Mouse (Mus musculus) hindbrain, embryonic 14.5 days (tissue): Measurements from ENCODE around the gene H1fnt. TPM values are rescaled to one million over a fixed set of nuclear protein-coding genes. Genes with fewer than 3 reads are reported as not detected.

Experiments
- ATAC-seq: fragments of 200-750 bp; cut with Nextera tagmentation; 2 replicates; pipeline ENCODE4 v1.8.0; 2017; ENCODE audit warnings: moderate number of reproducible peaks, mild to moderate bottlenecking, moderate TSS enrichment, moderate library complexity; ENCODE audit not compliant: low FRiP score
- DNase-seq: peaks from one replicate; pipeline ENCODE4 v3.0.0-alpha.2; 2015; ENCODE audit warnings: low spot score
- H3K27ac ChIP-seq: fragments of 300-500 bp; sonication (generic); 2 replicates; pipeline ENCODE4 v1.5.1; 2014; ENCODE audit warnings: mild to moderate bottlenecking, moderate library complexity
- H3K27me3 ChIP-seq: fragments of 300-500 bp; sonication (generic); 2 replicates; pipeline ENCODE4 v1.6.1; 2014; ENCODE audit warnings: mild to moderate bottlenecking, low read length, mixed read lengths; ENCODE audit not compliant: control insufficient read depth, insufficient read depth
- H3K36me3 ChIP-seq: fragments of 300-500 bp; sonication (generic); replicated peaks from 2 replicates; pipeline ENCODE4 v1.6.1; 2014; ENCODE audit not compliant: control insufficient read depth, insufficient read depth
- H3K4me1 ChIP-seq: fragments of 300-500 bp; sonication (generic); replicated peaks from 2 replicates; pipeline ENCODE4 v1.6.1; 2014; ENCODE audit warnings: antibody characterized with exemption, low read length, mixed read lengths; ENCODE audit not compliant: control insufficient read depth, insufficient read depth
- H3K4me2 ChIP-seq: fragments of 300-500 bp; sonication (generic); replicated peaks from 2 replicates; pipeline ENCODE4 v1.6.1; 2014; ENCODE audit warnings: mild to moderate bottlenecking, moderate library complexity
- H3K4me3 ChIP-seq: fragments of 300-500 bp; sonication (generic); replicated peaks from 2 replicates; pipeline ENCODE4 v1.5.1; 2014; ENCODE audit warnings: mild to moderate bottlenecking, low read length
- H3K9ac ChIP-seq: fragments of 300-500 bp; sonication (generic); 2 replicates; pipeline ENCODE4 v1.6.1; 2014
- H3K9me3 ChIP-seq: fragments of 300-500 bp; sonication (generic); 2 replicates; pipeline ENCODE4 v1.6.1; 2016; ENCODE audit warnings: low read length; ENCODE audit not compliant: control insufficient read depth
- WGBS: fragments of 180-500 bp; shearing (Covaris S2); extraction: QIAGEN DNeasy Blood & Tissue Kit; methylation state at CpG from one replicate; pipeline ENCODE4 v1.1.7; 2014; 5-methylcytosine and 5-hydroxymethylcytosine counted together
- polyA plus RNA-seq: library from polyadenylated mRNA; unstranded; fragments of >200 nt; fragmentation: Nextera tagmentation; extraction: Ambion mirVana; gene quantifications from 2 replicates; pipeline ENCODE4 v1.2.1, GENCODE M21; 2014

H1fnt gene
- polyA plus RNA-seq, 1 experiment from 2014 or later: not detected

- Histone ChIP-seq H3K27ac (no peak overlapping the region), H3K9me3 (no peaks in the 10 kb centered on the region), H3K27me3 (no peaks in the 10 kb centered on the region), H3K9ac (no peak overlapping the region), H3K36me3 (no peaks in the 10 kb centered on the region), H3K4me3 (no peak overlapping the region), H3K4me1 (no peaks in the 10 kb centered on the region), H3K4me2 (no peak overlapping the region)
- 80% methylated on average over 7 of the region's 7 CpGs for WGBS
- no peak for DNase-seq
- ATAC-seq: no peak
Observed at GRCm38 (mm10) chr15:98226096-98226495, 31.0 kb downstream of the H1fnt start.

DNA sequence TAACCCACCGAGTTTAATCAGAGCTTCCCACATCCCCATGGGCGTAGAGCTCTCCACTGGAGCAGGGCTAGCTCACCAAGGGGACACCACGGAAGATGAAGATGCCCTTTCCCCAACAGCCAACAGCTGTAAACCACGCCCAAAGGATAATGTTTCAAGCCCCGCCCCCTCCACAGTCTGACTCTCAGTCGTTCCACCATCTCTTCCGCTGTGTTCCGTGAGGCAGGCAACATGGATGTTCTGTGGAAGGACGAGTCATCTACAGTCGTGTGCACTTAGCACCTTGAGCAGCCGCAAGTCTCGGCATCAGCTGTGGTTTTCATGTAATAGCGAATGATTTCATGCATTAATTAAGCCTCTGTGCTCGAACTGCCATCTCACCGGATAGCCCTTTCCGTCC, 31.5 kb downstream of the H1fnt start:
- Histone ChIP-seq H3K4me2 (no peak overlapping the region), H3K36me3 (no peaks in the 10 kb centered on the region), H3K9me3 (no peaks in the 10 kb centered on the region), H3K4me3 (no peak overlapping the region), H3K27me3 (no peaks in the 10 kb centered on the region), H3K9ac (no peak overlapping the region), H3K4me1 (no peaks in the 10 kb centered on the region), H3K27ac (no peak overlapping the region)
- DNase-seq (no peak), ATAC-seq (no peak)
- 43% methylated on average over 16 of the region's 16 CpGs for WGBS

DNA sequence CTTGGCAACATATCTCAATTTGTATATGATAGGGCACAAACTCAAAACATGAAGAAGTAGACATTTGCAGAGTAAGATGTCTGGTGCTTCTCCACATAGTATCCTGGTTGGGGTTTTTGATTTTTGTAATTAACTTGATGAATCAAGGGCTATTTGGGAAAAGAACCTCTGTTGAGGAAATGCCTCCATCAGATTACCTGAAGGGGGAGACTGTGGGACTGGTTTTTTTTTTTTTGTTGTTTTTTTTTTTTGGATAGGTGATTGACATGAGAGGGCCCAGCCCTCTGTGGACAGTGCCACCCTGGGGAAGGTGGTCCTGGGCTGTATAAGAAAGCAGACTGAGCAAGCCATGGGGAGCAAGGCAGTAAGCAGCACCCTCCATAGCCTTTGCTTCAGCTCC, 34.7 kb downstream of the H1fnt start:
- Histone ChIP-seq H3K4me2 (no peak overlapping the region), H3K9ac (no peak overlapping the region), H3K4me1 (no peaks in the 10 kb centered on the region), H3K27ac (no peak overlapping the region), H3K4me3 (no peak overlapping the region), H3K27me3 (no peaks in the 10 kb centered on the region), H3K9me3 (no peaks in the 10 kb centered on the region), H3K36me3 (no peaks in the 10 kb centered on the region)
- DNase-seq (no peak), ATAC-seq (no peak)

DNA sequence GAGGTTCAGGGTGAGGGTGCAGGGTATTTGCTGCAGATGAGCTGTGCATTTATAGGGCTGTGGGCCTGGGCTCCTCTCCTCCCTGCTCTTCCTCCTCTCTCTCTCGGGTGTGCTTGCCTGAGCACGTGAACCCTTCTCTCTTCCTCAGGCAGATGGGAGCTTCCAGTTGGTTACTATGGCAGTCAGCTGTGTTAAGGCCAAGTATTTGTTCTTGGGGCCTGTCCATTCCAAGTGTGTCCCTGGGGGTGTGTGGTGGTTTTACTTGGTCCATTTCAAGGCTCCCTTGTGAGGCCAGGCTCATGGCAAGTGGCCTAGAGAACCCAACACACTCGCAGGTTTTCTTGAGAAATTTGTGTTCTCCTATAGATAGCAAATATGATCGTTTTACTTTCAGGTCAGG, 36.2 kb downstream of the H1fnt start, which contains the start of the genes Gm44579 and Olfr287:
Gene Gm44579 (minus strand): TSS at position 101 of the 400 bp plus-strand sequence.
Gene Olfr287 (minus strand): TSS at position 180 of the 400 bp plus-strand sequence.
- WGBS: 57% methylated on average over 4 of the region's 4 CpGs
- ATAC-seq (no peak), DNase-seq (no peak)

DNA sequence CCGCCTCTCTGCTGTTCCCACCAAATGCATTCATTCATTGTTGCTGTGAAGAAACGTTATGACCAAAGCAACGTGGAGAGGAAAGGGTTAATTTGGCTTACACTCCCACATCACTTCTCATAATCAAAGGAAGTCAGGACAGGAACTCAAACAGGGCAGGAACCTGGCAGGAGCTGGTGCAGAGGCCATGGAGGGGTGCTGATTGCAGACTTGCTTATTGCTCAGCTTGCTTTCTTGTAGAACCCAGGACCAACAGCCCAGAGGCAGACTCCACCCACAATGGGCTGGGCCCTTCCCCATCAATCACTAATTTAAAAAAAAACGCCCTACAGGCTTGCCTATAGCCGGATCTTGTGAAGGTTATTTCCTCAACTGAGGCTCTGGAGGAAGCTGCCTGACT, 43.0 kb downstream of the H1fnt start:
- Histone ChIP-seq H3K9ac (no peak overlapping the region), H3K4me3 (no peak overlapping the region), H3K4me2 (no peak overlapping the region), H3K9me3 (no peaks in the 10 kb centered on the region), H3K36me3 (no peaks in the 10 kb centered on the region), H3K4me1 (no peaks in the 10 kb centered on the region), H3K27ac (no peak overlapping the region), H3K27me3 (no peaks in the 10 kb centered on the region)
- no peak for DNase-seq
- no peak for ATAC-seq
- WGBS: 74% methylated on average over 5 of the region's 5 CpGs

More for the DNA sequence above, 36.2 kb downstream of the H1fnt start, which contains the start of the genes Gm44579 and Olfr287:
- no peaks in the 10 kb centered on the region for H3K9me3 ChIP-seq
- no peak within 1 kb of the TSS for H3K9ac ChIP-seq
- no peaks in the 10 kb centered on the region for H3K36me3 ChIP-seq
- no peak within 1 kb of the TSS for H3K27ac ChIP-seq
- H3K27me3 ChIP-seq: no peaks in the 10 kb centered on the region
- H3K4me1 ChIP-seq: no peaks in the 10 kb centered on the region
- H3K4me2 ChIP-seq: no peak within 1 kb of the TSS
- H3K4me3 ChIP-seq: no peak within 1 kb of the TSS

GRCm38 (mm10) chr15:98213336-98213870, 43.7 kb downstream of the H1fnt start:
- ATAC-seq (no peak), DNase-seq (no peak)
- Histone ChIP-seq H3K4me3 (no peak overlapping the region), H3K36me3 (no peaks in the 10 kb centered on the region), H3K4me2 (no peak overlapping the region), H3K9me3 (no peaks in the 10 kb centered on the region), H3K27ac (no peak overlapping the region), H3K27me3 (no peaks in the 10 kb centered on the region), H3K9ac (no peak overlapping the region), H3K4me1 (no peaks in the 10 kb centered on the region)
- 83% methylated on average over 5 of the region's 5 CpGs for WGBS

DNA sequence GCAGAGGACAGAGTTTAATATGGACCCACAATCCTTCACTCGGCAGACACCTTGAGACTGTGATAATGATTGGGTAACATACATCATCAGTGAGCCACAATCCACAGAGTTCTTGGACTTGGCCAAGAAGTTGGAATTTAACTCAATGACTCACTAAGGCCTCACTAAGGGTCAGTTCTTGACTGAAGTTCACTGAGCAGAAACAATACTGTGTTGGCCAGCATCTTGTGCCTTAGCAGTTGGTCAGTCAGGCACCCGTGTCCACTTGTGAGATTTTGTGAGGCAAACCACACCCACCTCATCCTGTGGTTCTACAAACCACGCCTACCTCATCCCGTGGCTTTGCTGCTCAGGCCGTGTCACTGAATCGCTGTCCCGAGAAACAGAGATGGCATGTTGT, 47.4 kb downstream of the H1fnt start:
- H3K4me1 ChIP-seq: no peaks in the 10 kb centered on the region
- no peak overlapping the region for H3K4me2 ChIP-seq
- DNase-seq (no peak), ATAC-seq (no peak)
- H3K9ac ChIP-seq: no peak overlapping the region
- H3K4me3 ChIP-seq: no peak overlapping the region
- no peaks in the 10 kb centered on the region for H3K27me3 ChIP-seq
- H3K9me3 ChIP-seq: no peaks in the 10 kb centered on the region
- WGBS: 76% methylated on average over 7 of the region's 7 CpGs
- no peaks in the 10 kb centered on the region for H3K36me3 ChIP-seq
- no peak overlapping the region for H3K27ac ChIP-seq

Other genes with a start within 250 kb of the H1fnt start
- gene Pfkm, start 164.7 kb downstream of the H1fnt start, polyA plus RNA-seq: 77.6 and 83.0 TPM in 2 replicates
- 22.9 and 23.6 TPM in 2 replicates for gene Senp1, start 163.5 kb downstream of the H1fnt start, polyA plus RNA-seq
- gene Asb8, start 91.7 kb downstream of the H1fnt start, polyA plus RNA-seq: 66.2 and 66.8 TPM in 2 replicates
- gene Ccdc184, start 90.1 kb downstream of the H1fnt start, polyA plus RNA-seq: 98.1 and 125 TPM in 2 replicates
- not detected in 2 replicates for gene Olfr288, start 61.8 kb downstream of the H1fnt start, polyA plus RNA-seq
- not detected in 2 replicates for gene Gm44579, start 36.3 kb downstream of the H1fnt start, polyA plus RNA-seq
- gene Olfr287, start 36.2 kb downstream of the H1fnt start, polyA plus RNA-seq: 0.17 TPM in 1 of 2 replicates, not detected in the other
- gene Olfr286, start 22.8 kb downstream of the H1fnt start, polyA plus RNA-seq: not detected in 2 replicates
- gene Zfp641, start 38.9 kb upstream of the H1fnt start, polyA plus RNA-seq: 12.2 and 14.5 TPM in 2 replicates
- not detected in 2 replicates for gene Olfr285, start 60.1 kb upstream of the H1fnt start, polyA plus RNA-seq
- gene Olfr284, start 83.7 kb upstream of the H1fnt start, polyA plus RNA-seq: not detected in 2 replicates
- gene Olfr283, start 123.7 kb upstream of the H1fnt start, polyA plus RNA-seq: not detected in 2 replicates
- gene Olfr282, start 173.9 kb upstream of the H1fnt start, polyA plus RNA-seq: not detected in 2 replicates
- gene Olfr281, start 195.3 kb upstream of the H1fnt start, polyA plus RNA-seq: not detected in 2 replicates
- gene OR5BS1P, start 212.6 kb upstream of the H1fnt start, polyA plus RNA-seq: not detected in 2 replicates
- gene Lalba, start 225.4 kb upstream of the H1fnt start, polyA plus RNA-seq: not detected in 2 replicates
- not detected in 2 replicates for gene Olfr279, start 235.1 kb upstream of the H1fnt start, polyA plus RNA-seq